Mouse (Mus musculus): ENCODE measurements around the gene 6430531B16Rik.

Gene 6430531B16Rik

DNA sequence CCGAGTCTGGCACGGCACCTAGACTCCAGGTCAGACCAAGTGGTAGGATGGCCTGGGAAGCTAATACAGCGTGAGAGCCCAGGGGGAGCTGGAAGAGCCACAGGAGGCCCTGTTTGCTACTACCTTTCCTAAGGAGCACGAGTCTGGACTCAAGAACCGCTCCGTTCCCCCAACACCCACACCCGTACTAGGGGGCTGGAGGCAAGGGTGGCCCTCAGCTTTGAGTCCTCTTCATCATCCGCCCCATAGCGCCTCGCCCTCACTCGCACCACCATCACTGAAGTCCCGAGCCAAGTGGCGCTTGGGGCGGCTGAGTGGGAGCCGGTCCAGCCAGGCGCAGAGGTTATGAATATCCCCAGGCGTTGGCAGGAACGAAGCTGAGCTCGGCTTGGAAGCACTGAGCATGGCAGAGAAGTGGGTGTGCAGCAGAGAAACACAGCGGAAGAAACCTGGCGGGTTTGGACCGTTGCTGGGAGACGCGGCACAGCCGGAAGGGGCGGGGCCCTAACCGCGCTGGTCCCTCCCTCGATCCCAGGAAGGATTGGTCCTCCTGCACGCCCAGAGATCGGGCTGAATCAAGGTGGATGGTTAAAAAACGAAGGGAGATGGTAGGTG is at the start of gene 6430531B16Rik:
6430531B16Rik (minus strand) TSS at position 478 of the 615 bp plus-strand sequence.
- peak; percentile 44 to 54 for DNase-seq (ENCODE audit: low spot score in 2 of 2)

DNA sequence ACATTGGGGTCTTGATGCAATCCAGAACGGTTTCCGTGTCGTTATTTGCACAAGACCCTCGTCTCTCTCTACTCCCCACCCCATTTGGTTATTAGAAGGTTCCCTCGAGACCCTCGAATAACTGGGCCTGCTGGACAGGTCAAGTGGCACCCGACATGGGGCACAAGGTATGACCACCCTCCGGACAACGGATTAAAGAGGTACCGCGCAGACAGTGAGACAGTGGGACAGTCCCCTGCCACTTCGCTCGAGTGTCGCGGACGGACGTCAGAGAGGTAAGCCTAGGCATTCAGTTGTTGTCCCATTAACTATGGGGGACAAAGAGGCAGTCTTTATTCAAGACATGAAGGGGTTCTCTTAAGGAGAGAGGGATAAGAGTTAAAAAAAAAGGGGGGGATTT is 32.8 kb upstream of the 6430531B16Rik start:
- no peak for DNase-seq (ENCODE audit: low spot score in 2 of 2)

DNA sequence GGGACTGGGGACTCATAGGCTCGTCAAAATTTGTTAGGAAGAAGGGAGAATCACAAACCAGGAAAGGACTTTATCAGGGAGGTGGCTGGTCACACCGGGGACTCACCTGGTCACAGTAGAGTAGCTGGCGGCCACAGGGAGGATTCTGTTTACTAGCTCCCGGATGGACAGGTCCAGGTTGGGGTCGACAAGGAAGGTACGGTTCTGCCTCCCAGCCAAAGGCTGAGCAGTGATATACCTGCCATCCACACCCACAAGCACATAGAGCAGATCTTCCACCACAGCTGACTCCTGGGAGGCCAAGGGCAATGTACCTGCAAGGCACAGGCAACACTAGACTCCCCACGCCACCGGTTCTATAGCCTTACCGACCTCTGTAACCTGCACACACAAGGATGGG is 29.2 kb upstream of the 6430531B16Rik start:
- peak in 1 of 2 experiments; percentile 0 for DNase-seq (ENCODE audit: low spot score in 2 of 2)

DNA sequence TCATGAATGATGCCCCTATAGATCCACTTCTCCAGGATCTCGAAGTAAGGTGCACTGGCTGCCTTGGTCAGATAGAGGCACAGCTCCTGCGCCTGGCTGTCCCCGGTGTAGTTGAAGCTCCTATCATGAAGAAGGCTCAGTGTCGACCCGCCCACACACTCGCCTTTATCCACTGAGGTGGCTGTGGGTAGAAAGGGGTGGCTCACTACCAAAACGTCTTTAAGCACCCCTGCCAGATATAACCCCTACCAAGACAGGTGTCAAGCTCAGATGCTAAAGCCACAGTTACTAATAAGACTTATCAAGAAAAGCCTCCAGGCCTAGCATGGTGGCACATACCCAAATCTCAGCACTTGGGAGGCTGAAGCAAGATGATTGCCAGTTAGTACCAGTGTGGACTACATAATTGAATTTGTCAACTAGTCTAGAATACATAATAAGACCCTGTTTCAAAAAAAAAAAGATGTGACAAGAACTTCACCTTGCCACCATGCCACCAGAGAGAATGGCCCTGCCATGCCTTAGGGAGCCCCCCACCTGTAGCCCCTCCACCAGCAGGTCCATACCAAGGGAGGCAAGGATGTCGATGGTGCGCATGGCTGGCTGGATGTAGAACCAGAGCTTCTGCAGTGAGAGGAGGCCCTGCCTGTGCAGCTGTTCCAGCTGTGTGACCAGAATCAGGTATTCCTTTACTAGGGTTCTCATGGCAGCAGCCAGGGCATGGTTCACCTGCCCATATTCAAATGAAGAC is 28.5 kb upstream of the 6430531B16Rik start:
- DNase-seq (ENCODE audit: low spot score in 2 of 2), result no peak

DNA sequence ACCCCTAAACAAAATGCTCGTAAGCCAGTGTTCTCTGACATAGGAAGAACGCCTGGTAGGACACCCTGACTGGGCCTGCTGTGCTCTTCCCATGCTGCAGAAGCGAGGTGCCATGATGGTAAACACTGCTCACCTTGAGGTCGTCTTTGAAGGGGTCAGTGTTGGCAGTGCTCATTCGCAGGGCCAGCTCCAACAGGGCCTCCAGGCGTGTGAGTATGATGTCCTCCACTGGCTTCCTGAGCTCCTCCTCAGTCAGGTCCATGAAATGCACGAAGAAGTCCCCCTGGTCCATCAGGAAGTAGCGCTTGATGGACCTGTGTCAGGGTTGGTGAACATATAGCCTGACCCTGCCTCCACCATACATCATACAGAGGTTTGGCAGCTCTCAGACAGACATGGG is 26.1 kb upstream of the 6430531B16Rik start:
- no peak for DNase-seq (ENCODE audit: low spot score in 2 of 2)

DNA sequence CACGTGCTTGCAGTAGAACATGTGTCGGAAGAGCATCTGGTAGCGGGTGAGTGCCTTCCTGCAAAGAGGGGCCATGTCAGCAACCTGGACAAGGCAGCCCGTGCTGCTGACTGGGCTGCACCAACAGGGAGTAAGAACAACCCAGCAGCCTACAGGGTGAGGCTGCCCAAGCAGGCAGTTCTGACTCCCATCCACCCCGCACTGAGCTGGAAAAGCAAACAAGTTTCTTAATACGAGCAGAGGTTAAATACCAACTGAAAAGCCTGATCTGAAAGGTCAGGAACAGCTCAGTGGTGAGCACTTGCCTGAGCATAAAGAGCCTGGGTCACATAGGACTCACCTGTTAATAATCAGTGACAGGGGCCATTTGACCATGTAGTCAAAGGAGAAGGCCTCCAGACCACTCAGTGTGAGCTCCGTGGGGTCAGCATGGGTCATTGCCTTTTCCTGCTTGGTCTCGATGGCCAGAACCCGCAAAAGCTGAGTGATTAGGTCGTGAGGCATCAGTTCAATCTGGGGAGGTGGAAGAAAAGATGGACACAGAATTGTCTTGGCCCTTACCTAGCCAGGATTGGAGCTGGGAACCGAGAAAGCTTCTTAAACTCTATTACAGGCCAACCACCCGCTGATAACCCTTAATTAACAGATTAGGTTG is 22.7 kb upstream of the 6430531B16Rik start:
- DNase-seq (ENCODE audit: low spot score in 2 of 2), result no peak

DNA sequence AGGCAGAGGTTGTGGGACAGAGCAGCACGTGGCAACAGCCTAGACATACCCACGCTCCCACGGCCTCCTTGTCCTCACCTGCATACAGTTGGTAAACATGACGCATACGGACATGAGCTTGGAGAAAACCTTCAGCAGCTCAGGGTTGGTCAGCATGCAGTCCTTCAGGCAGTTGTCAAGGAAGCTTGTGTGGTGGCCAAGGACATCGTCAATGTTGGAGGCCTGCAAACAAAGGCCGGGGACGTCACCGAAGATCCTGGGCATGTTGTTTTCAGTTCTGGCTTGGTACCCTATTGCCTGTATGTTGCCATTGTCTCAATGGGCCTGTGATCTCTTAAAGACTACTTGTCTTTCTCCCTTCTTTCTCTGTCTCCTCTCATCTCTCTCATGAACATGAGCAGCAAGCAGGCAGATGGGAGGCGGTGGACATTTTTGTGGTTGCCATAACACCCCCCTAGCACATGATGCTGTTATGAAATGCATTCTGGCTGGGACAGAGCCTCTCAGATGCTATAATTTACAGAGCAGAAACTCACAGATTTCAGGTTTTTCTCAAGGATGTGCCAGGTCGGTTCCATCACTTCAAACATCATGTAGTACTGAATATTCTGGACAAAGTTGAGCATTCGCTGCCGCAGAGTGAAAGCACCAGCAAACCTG is 20.3 kb upstream of the 6430531B16Rik start:
- DNase-seq (ENCODE audit: low spot score in 2 of 2), result no peak

DNA sequence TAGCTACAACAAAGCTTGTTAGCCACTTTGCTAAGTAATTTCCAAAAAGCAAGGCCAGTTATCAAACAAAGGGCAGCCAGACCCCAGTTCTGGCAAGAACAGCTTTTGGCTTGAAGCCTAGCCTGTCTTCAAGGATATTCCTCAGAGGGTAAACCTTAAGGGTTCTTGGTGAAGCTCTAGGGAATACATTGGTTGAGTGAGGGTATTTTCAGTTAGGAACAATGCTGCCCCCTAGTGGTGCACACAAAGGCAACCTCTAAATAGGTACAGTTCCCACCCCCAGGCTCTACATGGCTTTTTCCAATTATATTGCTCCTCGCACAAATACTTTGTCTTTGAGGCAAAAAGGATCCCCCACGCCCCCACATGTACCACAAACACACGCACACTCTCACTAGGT is 16.1 kb upstream of the 6430531B16Rik start:
- peak; percentile 67 to 70 for DNase-seq (ENCODE audit: low spot score in 2 of 2)

DNA sequence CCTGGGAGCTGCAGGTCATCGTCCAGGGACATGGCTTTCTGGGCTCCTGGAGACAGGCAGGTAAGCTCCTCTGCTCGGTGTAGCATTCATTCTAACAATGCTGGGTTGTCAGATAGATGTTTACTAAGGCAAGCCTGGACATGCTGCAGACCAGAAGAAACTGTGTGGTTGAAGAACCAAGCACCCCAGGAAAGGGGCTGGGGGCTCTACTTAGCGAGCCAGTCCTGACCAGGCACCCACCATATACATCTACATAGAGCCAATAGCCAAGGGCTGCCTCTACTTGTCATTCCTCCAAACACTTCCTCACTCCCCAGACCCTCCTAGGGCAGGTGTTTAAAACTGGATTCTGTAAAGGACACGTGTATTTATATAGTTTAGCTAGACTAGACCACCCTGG is 15.6 kb upstream of the 6430531B16Rik start:
- DNase-seq (ENCODE audit: low spot score in 2 of 2), result no peak

DNA sequence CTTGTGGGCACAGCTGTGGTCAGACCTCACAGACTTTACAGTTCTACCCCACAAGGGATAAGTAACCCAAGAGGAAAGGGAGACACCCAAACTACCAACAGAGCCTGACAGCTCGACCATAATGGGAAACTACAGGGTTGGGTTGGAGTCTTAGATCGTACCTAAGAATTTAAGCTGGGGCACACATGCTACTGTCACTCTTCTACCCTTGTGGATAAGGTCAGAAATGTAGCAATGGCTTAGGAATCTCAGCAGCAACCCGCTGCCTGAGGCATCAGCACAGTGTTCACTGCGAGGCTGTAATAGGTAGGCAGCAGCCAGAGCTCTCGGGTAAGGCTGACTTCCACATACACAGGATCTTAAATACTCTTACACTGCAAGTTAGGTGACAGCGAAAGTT is 15.0 kb upstream of the 6430531B16Rik start:
- no peak for DNase-seq (ENCODE audit: low spot score in 2 of 2)

DNA sequence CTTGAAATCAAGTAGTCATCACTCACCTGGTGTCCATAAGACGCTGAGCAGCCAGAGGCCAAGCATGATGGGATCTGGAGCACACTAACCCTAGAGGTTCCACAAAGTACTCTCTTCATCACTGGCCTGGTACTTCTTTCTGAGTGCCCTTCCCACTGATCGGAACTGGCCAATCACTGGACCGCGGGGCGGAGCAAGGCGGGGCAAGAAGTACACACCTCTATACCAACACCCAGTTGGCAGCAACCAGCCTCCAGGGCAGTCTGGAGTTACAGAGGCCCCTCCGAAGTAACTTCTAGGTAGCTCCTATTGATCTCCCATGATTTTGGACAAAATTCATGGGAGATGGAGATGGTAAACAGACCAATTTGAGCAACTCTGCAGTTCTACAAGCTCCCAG is 13.9 kb upstream of the 6430531B16Rik start, which contains the start of gene Adam8:
Adam8 (minus strand) TSS at position 157 of the 400 bp plus-strand sequence.
- DNase-seq (ENCODE audit: low spot score in 2 of 2), result peak in 1 of 2 experiments; percentile 30

DNA sequence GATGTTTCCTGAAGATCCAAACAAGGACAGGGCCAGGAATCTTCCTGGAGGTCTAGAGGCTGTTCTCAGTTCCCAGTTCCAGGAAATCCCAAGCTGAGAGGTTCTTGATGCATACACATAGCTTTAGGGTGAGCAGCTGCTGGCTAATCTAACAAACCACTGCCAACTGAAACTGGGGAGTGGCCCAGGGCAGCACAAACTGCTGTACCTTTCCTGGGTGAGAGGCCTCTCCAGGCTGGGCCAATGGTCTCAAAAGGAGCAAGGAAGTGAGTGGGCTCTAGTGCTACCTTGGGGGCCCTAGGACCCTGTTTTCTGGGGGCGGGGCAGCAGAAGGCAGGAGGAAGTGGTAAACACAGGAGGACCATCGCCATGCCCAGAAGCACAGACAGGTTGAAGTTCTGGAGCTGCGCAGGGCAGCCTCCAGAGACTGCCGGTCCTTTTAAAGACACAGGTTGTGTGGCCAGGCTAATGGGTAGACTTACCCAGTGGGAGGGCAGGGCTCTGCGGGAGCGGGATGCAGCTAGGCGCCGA is 12.4 kb upstream of the 6430531B16Rik start:
- no peak for DNase-seq (ENCODE audit: low spot score in 2 of 2)

DNA sequence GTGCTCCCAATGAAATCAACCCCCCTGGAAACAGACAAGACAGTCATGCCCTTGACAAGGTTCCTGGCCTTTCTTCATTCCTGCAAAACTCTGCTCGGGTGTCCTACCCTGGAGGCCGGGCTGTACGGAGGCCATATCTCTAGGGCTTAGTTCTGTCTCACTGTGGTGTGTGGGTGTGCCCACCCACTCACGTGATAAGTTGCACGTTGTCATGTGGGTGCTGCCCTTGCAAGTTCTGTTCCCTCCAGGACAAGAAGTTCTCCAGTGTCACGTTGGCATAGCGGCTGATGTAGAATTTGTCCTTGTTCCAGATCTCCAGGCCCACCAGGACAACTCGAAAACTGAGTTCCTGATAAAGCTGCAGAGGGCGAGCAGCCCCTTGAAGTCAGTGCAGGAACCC is 9.7 kb upstream of the 6430531B16Rik start:
- DNase-seq (ENCODE audit: low spot score in 2 of 2), result no peak

DNA sequence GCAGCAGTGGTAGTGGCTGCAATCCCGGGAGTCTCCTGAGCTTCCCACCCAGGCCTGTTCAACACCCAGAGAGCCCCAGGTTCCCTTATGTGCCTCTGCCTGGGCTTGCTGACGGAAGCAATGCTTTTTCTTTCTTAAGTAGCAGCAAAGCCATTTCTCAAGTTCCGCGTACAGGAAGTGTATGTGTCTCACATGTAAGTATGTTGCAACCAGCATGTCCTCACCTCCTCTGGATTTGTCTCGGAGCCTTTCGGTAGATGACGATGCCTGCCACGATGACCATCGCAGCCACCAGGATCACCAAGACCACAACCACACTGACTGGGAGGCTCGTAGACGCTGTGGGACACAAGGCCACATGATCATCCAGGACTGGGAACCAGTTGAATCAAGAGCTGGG is 6.0 kb upstream of the 6430531B16Rik start:
- no peak for DNase-seq (ENCODE audit: low spot score in 2 of 2)

DNA sequence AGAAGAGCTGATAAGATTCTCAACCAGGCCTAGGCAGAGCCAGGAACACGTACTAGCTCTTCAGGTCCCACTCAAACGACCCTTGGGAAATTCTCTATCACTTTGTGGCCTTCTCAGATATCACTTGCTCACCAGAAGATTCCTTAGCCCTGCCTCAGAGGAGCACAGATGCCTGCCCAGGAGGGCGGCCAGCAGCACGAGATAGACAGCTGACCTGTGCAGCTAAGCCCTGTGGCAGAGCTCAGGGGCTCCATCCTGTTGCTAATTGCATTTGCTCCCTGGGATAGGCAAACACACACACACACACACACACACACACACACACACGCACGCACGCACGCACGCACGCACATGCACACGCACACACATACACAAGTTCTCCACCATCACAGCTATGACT is 3.5 kb upstream of the 6430531B16Rik start:
- no peak for DNase-seq (ENCODE audit: low spot score in 2 of 2)

DNA sequence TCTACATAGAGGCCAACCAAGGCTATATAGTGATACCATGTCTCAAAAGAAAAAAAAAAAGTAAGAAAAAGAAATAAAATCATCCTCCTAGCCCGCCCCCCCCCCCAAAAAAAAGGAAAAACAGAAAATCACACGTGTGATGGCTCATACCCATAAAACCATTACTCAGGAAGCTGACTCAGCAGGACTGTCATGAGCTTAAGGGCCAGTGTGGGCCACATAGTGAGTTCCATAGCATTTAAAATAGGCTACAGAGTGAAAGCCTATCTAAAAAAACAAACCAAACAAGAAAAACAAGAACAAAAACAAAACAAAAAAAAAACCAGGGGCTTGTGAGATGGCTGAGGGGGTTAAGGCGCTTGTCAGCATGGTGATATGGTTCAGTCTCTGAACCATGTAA is 2.2 kb upstream of the 6430531B16Rik start:
- DNase-seq (ENCODE audit: low spot score in 2 of 2), result no peak

DNA sequence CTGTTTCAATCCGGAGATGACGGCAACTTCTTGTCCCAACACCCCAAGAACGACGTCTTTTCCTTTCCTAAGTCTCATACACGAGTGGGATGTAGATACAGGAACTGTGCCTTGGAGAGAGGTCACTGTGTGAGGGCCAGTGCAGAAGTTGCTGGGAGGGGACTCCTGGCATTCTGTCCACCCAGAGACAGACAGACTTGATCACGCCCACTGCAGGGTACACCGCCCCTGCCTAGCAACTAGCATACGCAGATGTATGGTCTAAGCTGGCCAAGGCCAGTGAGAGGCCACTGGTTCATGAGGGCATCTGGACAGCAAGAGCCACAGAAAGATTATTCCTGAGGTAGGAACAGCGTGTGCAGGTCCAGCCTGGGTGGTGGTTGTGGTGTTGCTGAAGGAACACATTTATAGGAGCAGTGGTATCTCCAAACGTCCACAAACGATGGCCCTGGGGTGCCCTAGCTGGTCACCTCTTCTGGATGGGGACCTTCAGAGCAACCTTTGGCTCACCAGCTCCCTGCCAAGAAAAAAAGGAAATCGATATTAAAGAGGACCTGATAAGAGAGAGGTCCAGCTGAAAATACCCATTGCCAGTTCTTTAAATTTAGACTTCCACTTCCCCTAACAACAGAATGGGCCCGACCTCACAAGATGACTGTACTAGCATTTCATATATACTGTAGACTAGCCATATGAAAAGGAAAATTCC is 610 bp upstream of the 6430531B16Rik start:
- no peak for DNase-seq (ENCODE audit: low spot score in 2 of 2)

DNA sequence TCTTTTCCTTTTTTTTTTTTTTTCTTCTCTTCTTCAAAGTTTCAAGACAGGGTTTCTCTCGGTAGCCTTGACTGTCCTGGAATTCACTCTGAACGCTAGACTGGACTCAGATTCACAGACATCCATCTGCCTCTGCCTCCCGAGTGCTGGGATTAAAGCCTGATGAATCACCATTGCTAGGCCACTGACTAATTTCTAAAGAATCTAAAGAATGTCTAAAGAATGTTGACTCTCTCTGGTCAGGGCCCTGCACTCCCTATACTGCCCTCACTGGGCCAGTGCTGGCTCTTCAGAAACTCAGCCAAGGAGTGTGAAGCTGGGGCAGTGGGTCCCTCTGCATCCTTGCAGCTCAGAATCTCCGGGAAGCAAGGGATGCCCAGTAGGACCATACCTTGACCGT is 3.1 kb downstream of the 6430531B16Rik start:
- DNase-seq (ENCODE audit: low spot score in 2 of 2), result no peak

DNA sequence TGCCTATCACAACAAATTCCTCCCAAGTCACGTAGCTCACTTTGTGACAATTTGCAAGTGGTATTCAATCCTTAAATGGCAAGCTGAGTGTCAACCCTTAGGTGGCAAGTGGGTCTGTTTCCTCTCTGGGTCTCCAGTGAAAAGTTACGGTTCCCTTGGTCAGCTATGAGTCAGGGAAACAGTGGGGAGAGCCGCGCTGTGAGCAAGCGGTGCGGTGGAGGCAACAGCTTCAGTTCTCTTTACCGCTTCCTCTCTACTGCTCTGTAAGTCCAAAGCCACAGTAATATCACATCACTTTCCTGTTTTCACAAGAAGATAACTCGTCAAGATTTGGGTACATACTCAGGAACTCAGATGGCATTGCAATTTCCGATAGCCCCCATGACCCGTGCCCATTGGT is 4.2 kb downstream of the 6430531B16Rik start:
- peak; percentile 69 to 78 for DNase-seq (ENCODE audit: low spot score in 2 of 2)

DNA sequence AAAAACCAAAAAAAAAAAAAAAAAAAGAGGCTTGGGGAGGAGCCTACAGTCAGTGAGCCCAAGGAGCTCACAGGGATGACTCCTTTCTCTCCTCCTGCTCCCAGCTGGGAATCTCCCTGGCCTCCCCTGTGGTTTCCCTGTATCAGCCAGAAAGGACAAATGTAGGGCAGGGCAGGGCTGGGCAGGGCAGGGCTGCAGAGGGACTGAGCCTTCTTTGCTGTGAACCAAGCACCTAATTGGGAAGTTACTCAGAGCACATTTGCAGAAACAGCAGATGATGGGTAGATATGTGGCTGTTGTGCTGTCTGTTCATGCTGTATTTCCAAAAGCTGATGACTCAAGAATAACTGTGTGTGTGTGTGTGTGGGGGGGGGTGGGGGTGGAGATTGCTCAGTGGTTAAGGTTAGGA is 5.6 kb downstream of the 6430531B16Rik start:
- no peak for DNase-seq (ENCODE audit: low spot score in 2 of 2)

DNA sequence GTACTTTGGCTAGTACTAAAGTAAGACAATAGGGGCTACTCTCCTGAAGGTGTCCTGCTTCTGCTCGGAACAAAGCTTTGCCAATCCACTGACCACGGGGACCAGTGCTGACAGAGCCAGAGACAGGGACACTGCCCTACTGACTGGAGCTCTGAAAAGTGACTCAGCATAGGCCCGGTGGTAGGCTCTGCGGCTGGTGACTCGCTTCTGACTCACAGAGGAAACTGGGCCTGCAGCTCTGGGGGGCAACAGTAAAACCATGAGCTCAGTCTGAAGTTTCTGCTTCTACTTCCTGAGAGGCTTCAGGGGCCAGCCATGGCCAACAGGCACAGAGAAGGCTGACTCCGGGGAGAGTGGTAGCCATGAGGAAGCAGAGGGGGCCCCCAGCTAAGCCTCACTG is 7.1 kb downstream of the 6430531B16Rik start:
- DNase-seq (ENCODE audit: low spot score in 2 of 2), result peak; percentile 66 to 77

Data from natural killer cell, adult 2 months (primary cell).